Mouse (Mus musculus) cerebellum, postnatal 25 days (tissue): ENCODE measurements around the gene Zfp273.
"Not testable (repeated sequence)": the region's sequence is repeated elsewhere in the genome, so short reads cannot be mapped to it uniquely, and the experiment has no call there.

Experiments
- DNase-seq, 2 experiments: peaks; one replicate each; pipeline ENCODE4 v3.0.0; 2021; ENCODE audit warnings: mixed read lengths in 2 of 2

Gene Zfp273

DNA sequence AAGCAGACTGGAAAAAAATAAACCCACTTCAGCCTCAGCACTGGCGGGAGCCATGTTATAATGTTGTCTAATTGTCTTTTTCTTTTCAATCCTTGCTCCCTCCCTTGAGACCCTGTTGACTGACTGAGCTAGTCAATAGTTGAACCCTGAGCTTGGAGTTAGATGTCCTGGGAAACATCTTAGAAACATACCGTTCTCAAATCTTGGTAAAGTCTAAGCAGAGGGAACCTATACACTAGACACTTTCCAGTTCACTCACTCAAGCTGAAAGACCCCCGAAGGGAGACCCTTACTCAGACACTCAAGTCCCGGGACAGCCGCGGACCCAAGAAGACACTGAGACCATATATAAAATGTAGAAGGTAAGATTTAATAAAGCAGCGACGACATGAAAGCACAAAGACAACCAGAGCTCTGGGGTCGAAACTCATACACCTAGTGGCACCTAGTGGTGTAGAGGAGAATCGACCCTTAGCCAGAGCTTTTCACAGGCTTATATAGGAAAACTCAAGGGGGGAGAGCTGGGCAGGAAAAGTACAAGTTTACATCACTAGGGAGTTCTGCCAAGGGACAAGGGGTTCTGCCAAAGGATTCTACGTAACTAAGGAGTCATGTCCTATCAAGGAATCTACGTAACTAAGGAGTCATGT, 62.6 kb downstream of the Zfp273 start:
- not testable (repeated sequence) for DNase-seq
